Mouse (Mus musculus): Measurements from ENCODE around the gene Try5. TPM values are rescaled to one million over a fixed set of nuclear protein-coding genes. Genes with fewer than 3 reads are reported as not detected.

Try5 gene
- polyA plus RNA-seq (2014; fragmentation: Illumina TruSeq; extraction: RNeasy Lipid Tissue Mini Kit (QIAGEN cat#74804); ENCODE audit: low read depth, low replicate concordance): not detected

GRCm38 (mm10) chr6:41316741-41317140 lies at the start of gene Try5:
TSS of gene Try5 (minus strand) at chr6:41316841.

DNA sequence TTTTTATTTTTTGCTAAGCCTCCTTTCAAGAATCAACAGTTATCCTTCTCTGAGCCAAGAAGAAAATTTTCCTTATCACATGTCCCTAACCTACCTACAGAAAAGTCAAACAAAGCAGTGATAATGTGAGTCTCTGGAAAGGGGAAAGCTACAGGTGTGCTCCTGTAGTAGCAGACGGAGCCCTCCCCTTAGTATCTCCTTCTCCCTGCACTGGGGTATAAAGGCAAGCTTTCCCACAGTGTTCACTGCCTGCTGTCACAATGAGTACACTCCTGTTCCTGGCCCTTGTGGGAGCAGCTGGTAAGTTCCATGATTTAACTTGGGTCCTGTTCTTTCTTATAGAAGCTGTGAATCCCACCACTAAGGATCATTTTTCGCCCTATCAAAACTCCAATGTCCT lies 37.3 kb upstream of the Try5 start, which contains the start of gene Try10:
TSS of gene Try10 (plus strand) at position 174 of the 400 bp plus-strand sequence.

GRCm38 (mm10) chr6:41301969-41302368 lies 14.7 kb downstream of the Try5 start, which contains the start of gene Try4:
TSS of gene Try4 (plus strand) at chr6:41302269.

Other genes starting within 250 kb of the Try5 start
- gene Try4, start 14.6 kb downstream of the Try5 start, polyA plus RNA-seq (2014; fragmentation: Illumina TruSeq; extraction: RNeasy Lipid Tissue Mini Kit (QIAGEN cat#74804); ENCODE audit: low read depth, low replicate concordance): 0.55 TPM
- not detected for gene Try10, start 37.3 kb upstream of the Try5 start, polyA plus RNA-seq (2014; fragmentation: Illumina TruSeq; extraction: RNeasy Lipid Tissue Mini Kit (QIAGEN cat#74804); ENCODE audit: low read depth, low replicate concordance)
- not detected for gene Prss3, start 60.8 kb upstream of the Try5 start, polyA plus RNA-seq (2014; fragmentation: Illumina TruSeq; extraction: RNeasy Lipid Tissue Mini Kit (QIAGEN cat#74804); ENCODE audit: low read depth, low replicate concordance)
- not detected for gene Gm5771, start 75.5 kb upstream of the Try5 start, polyA plus RNA-seq (2014; fragmentation: Illumina TruSeq; extraction: RNeasy Lipid Tissue Mini Kit (QIAGEN cat#74804); ENCODE audit: low read depth, low replicate concordance)
- gene Gm10334, start 129.3 kb upstream of the Try5 start, polyA plus RNA-seq (2014; fragmentation: Illumina TruSeq; extraction: RNeasy Lipid Tissue Mini Kit (QIAGEN cat#74804); ENCODE audit: low read depth, low replicate concordance): not detected
- not detected for gene Prss1, start 142.1 kb upstream of the Try5 start, polyA plus RNA-seq (2014; fragmentation: Illumina TruSeq; extraction: RNeasy Lipid Tissue Mini Kit (QIAGEN cat#74804); ENCODE audit: low read depth, low replicate concordance)
- not detected for gene Prss2, start 204.9 kb upstream of the Try5 start, polyA plus RNA-seq (2014; fragmentation: Illumina TruSeq; extraction: RNeasy Lipid Tissue Mini Kit (QIAGEN cat#74804); ENCODE audit: low read depth, low replicate concordance)

All from adipose tissue, adult 10 weeks (tissue).